Mouse (Mus musculus) urinary bladder, adult 2 months (tissue): ENCODE data around the gene Plod1. TPM values are rescaled to one million over a fixed set of nuclear protein-coding genes. Genes with fewer than 3 reads are reported as not detected.

Source experiments
- polyA plus RNA-seq: library from polyadenylated mRNA; depleted of rRNA; stranded (reverse); fragments of >200 nt; gene quantifications from 2 replicates; pipeline ENCODE4 v1.2.3, GENCODE M21; 2012; rRNA removed

Gene Plod1
- polyA plus RNA-seq, 1 experiment, result 42.5 TPM

Other genes starting within 250 kb of the Plod1 start
- not detected in 2 replicates for gene Zfp534, start 234.2 kb downstream of the Plod1 start, polyA plus RNA-seq
- gene Zfp984, start 127.0 kb downstream of the Plod1 start, polyA plus RNA-seq, result 8.7 and 9.8 TPM in 2 replicates
- gene Zfp933, start 88.4 kb downstream of the Plod1 start, polyA plus RNA-seq, result 5.5 and 6.2 TPM in 2 replicates
- gene Miip, start 68.0 kb downstream of the Plod1 start, polyA plus RNA-seq, result 43.3 and 57.4 TPM in 2 replicates
- 6.8 and 7.6 TPM in 2 replicates for gene Fv1, start 67.8 kb downstream of the Plod1 start, polyA plus RNA-seq
- 49.7 and 68.9 TPM in 2 replicates for gene Mfn2, start 32.1 kb downstream of the Plod1 start, polyA plus RNA-seq
- 47.0 and 48.2 TPM in 2 replicates for gene 2510039O18Rik, start 4.1 kb upstream of the Plod1 start, polyA plus RNA-seq
- gene Nppb, start 49.0 kb upstream of the Plod1 start, polyA plus RNA-seq, result 0.09 TPM in 1 of 2 replicates, not detected in the other
- 0.19 and 0.41 TPM in 2 replicates for gene Nppa, start 64.0 kb upstream of the Plod1 start, polyA plus RNA-seq
- 8.5 and 9.6 TPM in 2 replicates for gene Clcn6, start 102.1 kb upstream of the Plod1 start, polyA plus RNA-seq
- 24.7 and 29.1 TPM in 2 replicates for gene Mthfr, start 102.3 kb upstream of the Plod1 start, polyA plus RNA-seq
- gene Agtrap, start 151.3 kb upstream of the Plod1 start, polyA plus RNA-seq, result 20.4 and 25.4 TPM in 2 replicates
- gene Mad2l2, start 193.6 kb upstream of the Plod1 start, polyA plus RNA-seq, result 25.3 and 28.7 TPM in 2 replicates
- gene Draxin, start 193.9 kb upstream of the Plod1 start, polyA plus RNA-seq, result 0.01 and 0.04 TPM in 2 replicates
- 66.4 and 70.1 TPM in 2 replicates for gene Fbxo6, start 215.4 kb upstream of the Plod1 start, polyA plus RNA-seq
- gene Fbxo44, start 223.7 kb upstream of the Plod1 start, polyA plus RNA-seq, result 18.3 and 19.0 TPM in 2 replicates
- gene Fbxo2, start 223.9 kb upstream of the Plod1 start, polyA plus RNA-seq, result 3.6 and 4.6 TPM in 2 replicates